Mouse (Mus musculus) kidney, adult 2 months (tissue): ENCODE measurements around the gene 2300009A05Rik. TPM values are rescaled to one million over a fixed set of nuclear protein-coding genes. Genes with fewer than 3 reads are reported as not detected.

Experiments used
- DNase-seq: peaks from one replicate; pipeline ENCODE4 v3.0.0; 2021
- H3K27ac ChIP-seq: fragments of 200-500 bp; 2 replicates; pipeline ENCODE4 v1.5.1; 2012; ENCODE audit warnings: low read depth, low read length, control low read depth, inconsistent platforms; ENCODE audit not compliant: insufficient read depth
- H3K27me3 ChIP-seq: fragments of 200-500 bp; replicated peaks from 2 replicates; pipeline ENCODE4 v1.6.1; 2012; ENCODE audit warnings: mild to moderate bottlenecking, moderate library complexity, low read length, inconsistent platforms; ENCODE audit not compliant: control insufficient read depth, insufficient read depth
- H3K36me3 ChIP-seq: fragments of 200-500 bp; 2 replicates; pipeline ENCODE4 v1.6.1; 2012; ENCODE audit warnings: mild to moderate bottlenecking, moderate library complexity, low read length, inconsistent platforms; ENCODE audit not compliant: control insufficient read depth, insufficient read depth
- H3K4me1 ChIP-seq: fragments of 200-500 bp; 2 replicates; pipeline ENCODE4 v1.6.1; 2011; ENCODE audit warnings: low read length; ENCODE audit not compliant: control insufficient read depth, insufficient read depth
- H3K4me3 ChIP-seq: fragments of 200-500 bp; 2 replicates; pipeline ENCODE4 v1.5.1; 2011; ENCODE audit warnings: mild to moderate bottlenecking, low read depth, low read length, control low read depth; ENCODE audit not compliant: insufficient read depth
- CTCF ChIP-seq: fragments of 200-500 bp; conservative IDR thresholded peaks from 2 replicates; pipeline ENCODE4 v1.5.1; 2011; ENCODE audit warnings: low read depth, mild to moderate bottlenecking, control low read depth, low read length, moderate library complexity, mixed read lengths; ENCODE audit not compliant: insufficient read depth, insufficient read length
- POLR2A ChIP-seq: fragments of 200-500 bp; IDR thresholded peaks from one replicate; pipeline ENCODE4 v1.6.1; 2011; ENCODE audit warnings: low read depth, low read length, control low read depth
- WGBS: fragments of 180-500 bp; shearing (Covaris S2); methylation state at CpG from one replicate; pipeline ENCODE4 v1.1.7; 2018; 5-methylcytosine and 5-hydroxymethylcytosine counted together
- polyA plus RNA-seq: library from polyadenylated mRNA; depleted of rRNA; stranded (reverse); fragments of >200 nt; gene quantifications from 2 replicates; pipeline ENCODE4 v1.2.3, GENCODE M21; 2012

2300009A05Rik gene
- polyA plus RNA-seq, 1 experiment, result 81.2 TPM

- Histone ChIP-seq H3K27me3 (no peaks in the 10 kb centered on the region), H3K4me3 (no peak overlapping the region), H3K27ac (no peak overlapping the region), H3K36me3 (no peaks in the 10 kb centered on the region), H3K4me1 (no peaks in the 10 kb centered on the region; the same call in 1 of the 2 replicates)
- WGBS, result 86% methylated on average over 8 of the region's 8 CpGs
- DNase-seq, result no peak
- TF ChIP-seq CTCF (no peak), POLR2A (no peak)
Observed at GRCm38 (mm10) chr9:63372541-63372940, 26.5 kb downstream of the 2300009A05Rik start.

GRCm38 (mm10) chr9:63360410-63360809 lies 38.6 kb downstream of the 2300009A05Rik start:
- no peak overlapping the region for H3K4me3 ChIP-seq
- no peaks in the 10 kb centered on the region for H3K4me1 ChIP-seq
- H3K27me3 ChIP-seq, result no peaks in the 10 kb centered on the region
- TF ChIP-seq POLR2A (no peak), CTCF (no peak; the same call in 1 of the 2 replicates)
- no peaks in the 10 kb centered on the region for H3K36me3 ChIP-seq
- 69% methylated on average over 3 of the region's 3 CpGs for WGBS
- H3K27ac ChIP-seq, result no peak overlapping the region
- DNase-seq, result no peak

DNA sequence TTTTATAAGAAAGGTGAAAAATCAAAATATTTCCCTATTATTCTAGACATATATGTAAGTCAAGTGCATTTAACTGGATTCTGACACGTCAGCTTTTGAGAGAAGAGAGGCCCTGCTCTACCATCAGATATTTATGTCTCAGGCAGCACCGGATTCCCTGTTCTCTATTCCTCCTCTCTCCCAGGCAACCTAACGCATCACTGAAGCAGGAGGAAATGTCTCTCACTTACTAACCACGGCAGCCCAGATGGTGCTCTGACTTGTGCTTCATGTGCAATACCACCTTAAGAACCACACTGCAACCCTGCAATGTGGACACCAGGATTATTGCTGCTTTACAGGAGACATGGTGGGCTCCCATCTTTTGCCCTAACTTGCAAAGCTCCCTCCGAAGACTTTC lies 40.0 kb downstream of the 2300009A05Rik start:
- no peak overlapping the region for H3K27ac ChIP-seq
- H3K27me3 ChIP-seq, result no peaks in the 10 kb centered on the region
- WGBS, result 81% methylated on average over 5 of the region's 5 CpGs
- no peaks in the 10 kb centered on the region for H3K4me1 ChIP-seq
- H3K36me3 ChIP-seq, result no peaks in the 10 kb centered on the region
- TF ChIP-seq POLR2A (no peak), CTCF (no peak)
- DNase-seq, result no peak
- H3K4me3 ChIP-seq, result no peak overlapping the region

DNA sequence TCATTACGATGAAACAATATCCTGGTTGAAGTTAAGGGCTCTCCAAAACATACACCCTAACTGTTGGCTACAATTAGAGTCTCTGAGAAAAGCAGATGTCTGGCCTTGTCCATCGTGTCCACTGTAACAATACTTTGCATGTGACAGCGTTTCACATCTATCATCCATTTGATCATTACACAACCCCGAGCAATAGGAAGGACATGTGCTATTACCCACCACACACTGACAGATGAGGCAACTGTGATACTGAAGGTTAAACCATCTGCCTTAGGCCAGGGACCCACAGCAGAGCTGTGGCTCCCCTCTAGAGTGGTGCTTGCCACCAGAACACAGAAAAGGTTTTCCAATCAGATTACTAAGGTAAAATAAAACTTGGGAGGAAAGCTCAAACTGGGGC lies 42.3 kb downstream of the 2300009A05Rik start:
- Histone ChIP-seq H3K4me3 (no peak overlapping the region), H3K4me1 (no peaks in the 10 kb centered on the region), H3K36me3 (no peaks in the 10 kb centered on the region), H3K27ac (no peak overlapping the region), H3K27me3 (no peaks in the 10 kb centered on the region)
- DNase-seq, result no peak
- 49% methylated on average over 4 of the region's 4 CpGs for WGBS
- no peak for TF ChIP-seq POLR2A
- no peak for TF ChIP-seq CTCF

DNA sequence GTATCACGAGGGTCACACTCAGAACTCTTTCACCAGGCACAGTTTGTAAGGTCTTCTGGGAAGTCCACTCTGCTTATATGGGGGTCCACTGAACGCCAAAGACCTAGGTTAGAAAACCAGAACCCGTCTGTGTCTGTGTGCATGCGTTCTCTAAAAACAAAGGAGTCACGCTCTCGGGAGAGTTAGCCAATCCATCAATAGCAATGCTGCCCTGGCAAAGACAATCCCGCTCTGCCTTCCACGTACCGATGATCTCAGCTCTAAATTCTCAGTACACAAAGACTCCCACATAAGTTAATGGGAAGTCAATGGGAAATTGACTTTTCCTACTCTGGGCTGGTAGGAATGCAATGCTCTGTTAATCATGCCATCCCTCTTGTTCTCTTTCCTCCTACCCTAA lies 42.8 kb downstream of the 2300009A05Rik start:
- H3K27me3 ChIP-seq, result no peaks in the 10 kb centered on the region
- H3K27ac ChIP-seq, result no peak overlapping the region
- H3K4me1 ChIP-seq, result no peaks in the 10 kb centered on the region
- no peak for DNase-seq
- 58% methylated on average over 9 of the region's 9 CpGs for WGBS
- H3K4me3 ChIP-seq, result no peak overlapping the region
- H3K36me3 ChIP-seq, result no peaks in the 10 kb centered on the region
- no peak for TF ChIP-seq CTCF
- no peak for TF ChIP-seq POLR2A

- TF ChIP-seq CTCF (no peak), POLR2A (no peak)
- DNase-seq, result peak; percentile 38
- no peaks in the 10 kb centered on the region for H3K4me1 ChIP-seq
- no peaks in the 10 kb centered on the region for H3K36me3 ChIP-seq
- no peak overlapping the region for H3K27ac ChIP-seq
- 62% methylated on average over 4 of the region's 4 CpGs for WGBS
- no peak overlapping the region for H3K4me3 ChIP-seq
- H3K27me3 ChIP-seq, result no peaks in the 10 kb centered on the region
Observed at GRCm38 (mm10) chr9:63354168-63354567, 44.9 kb downstream of the 2300009A05Rik start.

- H3K27me3 ChIP-seq, result no peaks in the 10 kb centered on the region
- no peak overlapping the region for H3K4me3 ChIP-seq
- no peak for DNase-seq
- no peaks in the 10 kb centered on the region for H3K4me1 ChIP-seq
- no peaks in the 10 kb centered on the region for H3K36me3 ChIP-seq
- WGBS, result 94% methylated on average over 8 of the region's 8 CpGs
- no peak for TF ChIP-seq CTCF
- TF ChIP-seq POLR2A, result no peak
- H3K27ac ChIP-seq, result no peak overlapping the region
Observed at GRCm38 (mm10) chr9:63350030-63350429, 49.0 kb downstream of the 2300009A05Rik start.

DNA sequence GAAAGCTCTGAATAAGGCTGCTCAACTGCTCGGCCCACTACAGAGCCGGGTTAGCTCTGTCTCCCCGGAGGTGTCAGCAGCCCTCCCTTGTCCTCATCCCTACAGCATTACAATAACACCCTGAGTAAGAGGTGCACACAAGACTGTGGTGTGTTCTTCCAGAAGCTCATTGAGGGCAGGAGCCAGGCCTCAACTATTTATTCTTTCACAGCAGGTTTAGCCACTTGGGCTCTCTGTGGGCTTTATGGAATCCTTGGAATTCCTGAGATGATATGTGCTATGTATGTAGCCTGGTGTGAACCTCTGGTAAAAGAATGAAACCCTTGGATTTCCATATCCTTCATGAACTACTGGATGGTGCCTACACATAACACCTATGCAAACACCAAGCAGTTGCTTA lies 49.8 kb downstream of the 2300009A05Rik start:
- Histone ChIP-seq H3K27me3 (no peaks in the 10 kb centered on the region), H3K36me3 (no peaks in the 10 kb centered on the region; the same call in 1 of the 2 replicates), H3K4me1 (no peaks in the 10 kb centered on the region), H3K27ac (no peak overlapping the region), H3K4me3 (no peak overlapping the region)
- 93% methylated on average over 3 of the region's 3 CpGs for WGBS
- TF ChIP-seq CTCF (no peak), POLR2A (no peak)
- no peak for DNase-seq
